Mouse (Mus musculus): ENCODE data around the gene Emc7.

Emc7 gene

DNA sequence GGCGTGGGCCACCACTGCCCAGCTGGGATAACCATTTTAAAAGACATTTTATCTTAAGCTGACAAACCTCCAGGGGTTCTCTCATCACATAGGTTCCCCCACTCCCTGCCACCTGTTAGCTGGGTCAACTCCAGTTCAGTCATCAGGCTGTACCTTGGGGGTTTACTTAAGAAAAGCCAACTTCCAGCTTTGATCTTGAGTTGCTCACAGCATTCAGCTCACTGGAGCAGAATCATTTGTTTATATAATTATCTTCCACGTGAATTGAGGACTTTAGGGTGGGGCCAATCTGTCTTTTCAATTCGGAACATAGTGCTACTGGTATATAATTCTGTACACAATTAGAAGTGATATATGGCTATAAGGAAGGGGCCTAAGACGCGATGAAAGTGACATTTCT lies 36.8 kb downstream of the Emc7 start:
- no peaks in the 10 kb centered on the region for H3K36me3 ChIP-seq (ENCODE audit: control insufficient read depth, insufficient read depth, low read length, poor library complexity, severe bottlenecking)
- H3K27me3 ChIP-seq (ENCODE audit: control insufficient read depth, insufficient read depth, low read length, poor library complexity, severe bottlenecking) = no peaks in the 10 kb centered on the region
- DNase-seq (ENCODE audit: low read depth, low spot score) = no peak

DNA sequence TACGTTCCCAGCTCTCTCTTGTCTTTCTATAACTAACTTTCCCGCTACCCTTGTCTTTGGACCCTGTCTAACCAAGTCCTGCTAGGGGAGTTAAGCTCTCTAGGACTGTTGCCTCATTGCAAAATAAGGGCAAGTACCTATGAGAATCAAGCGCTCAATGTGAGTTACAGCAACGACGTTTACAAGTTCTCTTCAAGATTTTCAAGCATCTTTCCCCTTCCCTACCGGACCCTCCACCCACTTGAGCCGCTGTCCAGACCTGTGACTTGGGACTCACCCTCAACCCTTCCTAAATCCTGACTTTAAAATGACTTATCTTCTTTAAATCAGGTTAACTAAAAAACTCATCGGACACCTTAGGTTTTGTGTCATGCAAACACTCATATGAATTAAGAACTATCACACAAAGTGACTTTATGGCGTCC lies 37.6 kb downstream of the Emc7 start:
- Histone ChIP-seq H3K36me3 (ENCODE audit: control insufficient read depth, insufficient read depth, low read length, poor library complexity, severe bottlenecking) (no peaks in the 10 kb centered on the region), H3K27me3 (ENCODE audit: control insufficient read depth, insufficient read depth, low read length, poor library complexity, severe bottlenecking) (no peaks in the 10 kb centered on the region)
- no peak for DNase-seq (ENCODE audit: low read depth, low spot score)

DNA sequence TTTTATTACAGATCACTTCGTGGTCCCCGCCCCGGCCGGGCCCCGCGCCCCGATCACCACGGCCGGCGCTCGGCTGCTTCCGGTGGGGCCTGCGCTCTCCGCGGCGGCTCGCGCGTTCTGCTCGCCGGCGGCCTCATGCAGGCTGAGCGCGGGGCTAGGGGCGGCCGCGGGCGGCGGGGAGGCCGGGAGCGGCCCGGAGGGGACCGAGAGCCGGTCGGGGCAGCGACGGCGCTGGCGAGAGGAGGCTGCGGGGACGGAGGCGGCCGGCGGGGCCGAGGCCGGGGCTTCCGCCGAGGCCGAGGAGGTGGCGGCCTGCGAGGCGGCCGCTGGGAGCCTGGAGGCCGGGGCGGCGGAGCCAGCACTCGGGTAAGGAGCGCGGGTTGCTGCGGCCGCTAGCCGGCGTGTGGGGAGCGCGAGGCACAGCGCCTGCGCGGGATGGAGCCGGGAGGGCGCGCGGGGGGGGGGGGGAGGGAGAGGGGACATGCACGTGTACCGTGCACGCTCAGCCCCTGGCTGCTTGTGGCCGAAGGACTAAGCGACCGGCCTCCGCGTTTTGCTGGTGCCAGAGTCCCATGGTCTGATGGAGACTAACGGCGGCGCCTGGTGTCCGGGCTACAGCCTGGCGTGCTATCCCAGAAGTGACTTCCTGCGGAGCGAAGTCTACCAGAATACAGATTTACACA lies 38.2 kb downstream of the Emc7 start, which contains the start of gene Aven:
TSS of gene Aven (plus strand) at position 109 of the 683 bp plus-strand sequence.
- H3K36me3 ChIP-seq (ENCODE audit: control insufficient read depth, insufficient read depth, low read length, poor library complexity, severe bottlenecking) = no peaks in the 10 kb centered on the region
- no peaks in the 10 kb centered on the region for H3K27me3 ChIP-seq (ENCODE audit: control insufficient read depth, insufficient read depth, low read length, poor library complexity, severe bottlenecking)
- peak; percentile 84 for DNase-seq (ENCODE audit: low read depth, low spot score)

DNA sequence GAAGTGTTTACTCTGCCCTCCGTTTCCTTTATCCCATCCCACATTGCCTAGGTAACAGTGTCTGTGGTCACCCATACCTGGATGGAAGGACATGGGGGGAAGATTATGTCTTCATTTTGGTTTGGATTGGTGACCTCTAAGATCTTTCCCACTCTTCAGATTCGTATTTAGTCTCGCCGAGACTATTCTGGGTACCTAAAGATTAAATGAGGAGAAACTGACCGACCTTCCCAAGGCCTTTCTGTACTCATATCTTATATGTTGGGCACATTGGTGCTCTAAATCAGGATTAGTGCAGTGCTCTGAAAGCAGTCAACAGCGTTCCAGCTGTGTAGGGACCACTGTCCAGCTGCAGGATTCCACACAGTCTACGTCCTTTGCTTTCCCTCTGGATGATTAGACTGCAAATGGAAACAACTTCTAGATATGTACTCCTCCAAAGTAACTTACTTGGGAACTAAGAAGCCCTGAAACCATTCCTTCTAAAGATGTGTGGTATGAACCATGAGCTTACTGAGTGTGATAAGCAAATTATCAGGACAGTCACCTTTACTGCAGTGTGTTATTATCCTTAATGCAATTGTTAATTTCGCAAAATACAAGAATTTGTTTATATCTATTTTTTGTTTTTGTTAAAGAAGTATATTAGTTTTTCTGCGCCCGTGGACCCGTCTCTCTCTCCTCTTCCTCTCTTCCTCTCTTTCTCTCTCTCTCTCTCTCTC lies 38.9 kb downstream of the Emc7 start:
- H3K27me3 ChIP-seq (ENCODE audit: control insufficient read depth, insufficient read depth, low read length, poor library complexity, severe bottlenecking) = no peaks in the 10 kb centered on the region
- no peaks in the 10 kb centered on the region for H3K36me3 ChIP-seq (ENCODE audit: control insufficient read depth, insufficient read depth, low read length, poor library complexity, severe bottlenecking)
- no peak for DNase-seq (ENCODE audit: low read depth, low spot score)

DNA sequence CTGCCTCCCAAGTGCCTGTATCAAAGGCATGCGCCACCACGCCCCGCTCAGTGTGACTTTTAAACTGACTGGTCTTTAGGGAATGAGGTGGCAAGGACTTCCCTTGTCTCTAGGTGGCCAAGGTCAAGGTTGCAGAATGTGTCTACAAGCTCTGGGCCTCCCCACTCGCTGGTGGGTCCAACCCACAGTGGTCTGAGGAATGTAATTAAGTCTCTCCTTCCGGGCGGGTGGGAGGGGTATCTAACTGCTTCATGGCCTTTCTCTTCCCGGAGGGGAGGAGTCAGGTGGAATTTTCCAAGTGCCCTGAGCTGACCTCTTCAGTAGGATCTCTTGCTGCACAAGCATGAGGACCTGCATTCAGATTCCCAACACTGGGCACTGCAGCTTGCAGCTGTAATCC lies 43.1 kb downstream of the Emc7 start:
- no peaks in the 10 kb centered on the region for H3K27me3 ChIP-seq (ENCODE audit: control insufficient read depth, insufficient read depth, low read length, poor library complexity, severe bottlenecking)
- H3K36me3 ChIP-seq (ENCODE audit: control insufficient read depth, insufficient read depth, low read length, poor library complexity, severe bottlenecking) = no peaks in the 10 kb centered on the region
- no peak for DNase-seq (ENCODE audit: low read depth, low spot score)

DNA sequence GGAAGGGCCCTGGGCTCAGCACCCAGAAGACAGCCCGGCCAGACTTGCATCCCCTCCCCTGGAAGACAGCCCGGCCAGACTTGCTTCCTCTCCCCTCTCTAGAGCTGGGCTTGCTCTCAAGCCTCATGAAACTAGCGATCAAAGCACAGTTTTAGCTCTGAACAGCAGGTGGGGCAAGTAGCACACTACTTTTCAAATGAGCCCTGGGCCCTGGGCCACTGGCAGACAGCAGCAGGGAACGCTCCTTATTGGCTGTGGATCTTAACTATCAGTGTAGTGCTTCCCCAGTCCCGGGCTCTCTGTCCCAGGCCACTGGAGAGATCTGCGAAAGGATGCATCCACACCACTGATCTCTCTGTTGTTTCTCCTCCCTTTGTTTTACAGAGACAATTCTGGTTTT lies 46.4 kb downstream of the Emc7 start:
- H3K27me3 ChIP-seq (ENCODE audit: control insufficient read depth, insufficient read depth, low read length, poor library complexity, severe bottlenecking) = no peaks in the 10 kb centered on the region
- no peaks in the 10 kb centered on the region for H3K36me3 ChIP-seq (ENCODE audit: control insufficient read depth, insufficient read depth, low read length, poor library complexity, severe bottlenecking)
- DNase-seq (ENCODE audit: low read depth, low spot score) = peak; percentile 64

DNA sequence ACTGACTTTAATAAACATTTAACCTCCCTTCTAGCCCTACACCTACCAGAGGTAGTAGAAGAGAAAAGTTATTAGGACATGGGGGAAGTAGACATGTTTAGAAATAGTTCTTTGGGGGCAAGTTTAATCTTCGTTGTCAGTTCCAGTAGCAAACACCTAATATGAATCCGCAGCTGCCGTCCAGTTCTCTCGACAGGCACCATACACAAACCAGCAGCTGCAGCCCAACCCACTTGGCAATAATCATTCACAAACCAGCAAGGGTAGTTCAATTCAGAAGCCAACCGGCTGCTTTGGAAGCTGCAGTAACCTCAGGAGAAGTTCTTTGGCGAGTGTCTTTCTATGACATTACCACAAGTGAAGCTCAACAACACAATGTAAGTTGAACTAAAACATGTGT lies 49.2 kb downstream of the Emc7 start:
- no peak for DNase-seq (ENCODE audit: low read depth, low spot score)
- H3K27me3 ChIP-seq (ENCODE audit: control insufficient read depth, insufficient read depth, low read length, poor library complexity, severe bottlenecking) = no peaks in the 10 kb centered on the region
- H3K36me3 ChIP-seq (ENCODE audit: control insufficient read depth, insufficient read depth, low read length, poor library complexity, severe bottlenecking) = no peaks in the 10 kb centered on the region

DNA sequence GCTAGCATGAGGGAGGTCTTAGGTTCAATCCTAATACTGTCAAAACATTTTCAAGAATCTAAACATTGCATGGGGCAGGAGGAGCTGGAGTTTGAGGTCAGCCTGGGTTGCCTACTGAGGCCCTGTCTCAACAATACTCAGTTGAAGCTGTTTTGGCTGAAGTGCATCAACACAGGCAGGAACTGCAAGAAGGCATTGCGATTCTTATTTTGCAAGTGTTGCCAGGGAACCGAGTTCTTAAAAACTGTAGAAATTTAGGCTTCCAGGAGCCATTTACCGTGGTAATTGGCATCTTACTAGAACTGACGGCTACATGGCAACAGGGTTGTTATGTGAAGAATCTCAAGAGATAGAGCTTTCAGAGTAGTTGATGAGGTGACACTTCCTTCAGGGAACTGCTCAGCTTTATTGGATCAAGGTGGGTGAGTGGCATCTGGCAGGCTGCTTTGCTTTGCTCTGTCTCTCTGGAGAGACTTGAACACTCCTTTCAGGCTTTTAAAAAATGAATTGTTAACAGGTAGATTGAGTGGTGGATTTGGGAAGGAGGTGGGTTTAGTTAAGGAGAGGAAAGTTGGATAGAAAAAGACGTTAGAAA lies 52.1 kb downstream of the Emc7 start:
- DNase-seq (ENCODE audit: low read depth, low spot score) = no peak
- H3K27me3 ChIP-seq (ENCODE audit: control insufficient read depth, insufficient read depth, low read length, poor library complexity, severe bottlenecking) = no peaks in the 10 kb centered on the region
- no peaks in the 10 kb centered on the region for H3K36me3 ChIP-seq (ENCODE audit: control insufficient read depth, insufficient read depth, low read length, poor library complexity, severe bottlenecking)

DNA sequence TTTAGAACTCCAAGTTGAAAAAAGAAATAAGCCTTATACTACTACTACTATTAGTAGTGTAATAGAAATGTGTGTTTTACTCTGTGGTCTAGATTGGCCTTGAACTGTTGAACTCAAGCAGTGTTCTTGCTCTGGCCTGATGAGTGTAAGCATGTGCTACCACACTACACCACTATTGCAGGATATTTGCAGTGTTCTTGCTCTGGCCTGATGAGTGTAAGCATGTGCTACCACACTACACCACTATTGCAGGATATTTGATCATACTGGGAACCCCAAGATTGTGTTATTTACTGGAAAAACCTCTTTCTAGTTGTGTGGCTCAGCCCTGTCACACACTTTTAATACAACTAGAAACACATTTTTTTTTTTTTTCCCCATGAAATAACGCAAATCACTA lies 52.6 kb downstream of the Emc7 start:
- Histone ChIP-seq H3K36me3 (ENCODE audit: control insufficient read depth, insufficient read depth, low read length, poor library complexity, severe bottlenecking) (no peaks in the 10 kb centered on the region), H3K27me3 (ENCODE audit: control insufficient read depth, insufficient read depth, low read length, poor library complexity, severe bottlenecking) (no peaks in the 10 kb centered on the region)
- no peak for DNase-seq (ENCODE audit: low read depth, low spot score)

DNA sequence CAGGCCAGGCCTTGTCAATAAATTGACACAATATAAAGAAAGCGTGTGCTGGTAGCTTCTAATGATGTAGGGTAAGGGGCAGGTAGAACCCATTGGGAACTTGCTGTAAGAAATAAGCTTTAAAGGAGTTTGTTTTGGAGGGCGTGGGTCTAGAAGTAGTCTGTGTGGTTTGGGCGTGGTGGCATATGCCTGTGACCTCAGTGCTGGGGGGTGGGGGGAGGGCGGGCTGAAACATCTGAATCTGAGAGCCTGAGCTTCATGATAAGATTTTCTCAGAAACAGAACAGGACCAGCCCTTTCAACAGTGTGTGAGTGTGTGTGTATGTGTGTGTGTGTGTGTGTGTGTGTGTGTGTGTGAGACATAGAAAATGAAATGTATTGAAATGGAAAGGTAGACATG lies 55.3 kb downstream of the Emc7 start:
- DNase-seq (ENCODE audit: low read depth, low spot score) = no peak
- Histone ChIP-seq H3K36me3 (ENCODE audit: control insufficient read depth, insufficient read depth, low read length, poor library complexity, severe bottlenecking) (no peaks in the 10 kb centered on the region), H3K27me3 (ENCODE audit: control insufficient read depth, insufficient read depth, low read length, poor library complexity, severe bottlenecking) (no peaks in the 10 kb centered on the region)

DNA sequence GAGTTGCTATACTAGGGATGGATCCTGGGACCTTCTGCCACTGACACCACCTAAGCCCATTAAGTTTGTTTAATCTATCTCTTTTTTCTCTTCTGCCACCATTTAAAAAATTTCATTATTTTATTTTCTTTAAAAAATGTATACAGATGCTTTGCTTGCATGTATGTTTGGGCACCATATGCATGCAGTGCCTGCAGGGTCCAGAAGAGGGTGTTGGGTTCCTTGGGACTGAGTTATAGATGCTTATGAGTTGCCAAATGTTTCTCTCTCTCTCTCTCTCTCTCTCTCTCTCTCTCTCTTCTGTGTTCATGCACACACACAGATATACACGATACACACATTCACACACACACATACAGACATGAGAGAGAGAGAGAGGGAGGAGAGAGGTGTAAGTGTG lies 58.2 kb downstream of the Emc7 start:
- DNase-seq (ENCODE audit: low read depth, low spot score) = no peak

DNA sequence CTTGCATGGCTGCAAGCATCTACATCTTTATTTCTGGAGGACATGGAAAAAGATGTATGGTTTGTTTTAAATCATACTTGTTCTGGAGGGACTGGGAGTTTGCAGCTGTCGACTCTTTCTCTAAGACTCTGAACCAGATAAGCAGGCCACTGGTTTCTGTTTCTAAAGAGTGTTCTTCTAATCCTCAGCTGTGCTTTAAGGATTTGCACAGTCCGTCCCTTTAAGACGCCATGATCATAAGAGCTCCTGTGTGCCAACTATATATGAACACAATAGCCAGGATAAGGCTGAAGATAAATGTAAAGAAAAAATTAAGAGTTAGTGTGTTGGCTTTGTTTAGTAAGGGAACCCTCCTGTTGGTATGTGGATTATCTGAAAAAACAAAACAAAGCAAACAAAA lies 61.9 kb downstream of the Emc7 start:
- Histone ChIP-seq H3K36me3 (ENCODE audit: control insufficient read depth, insufficient read depth, low read length, poor library complexity, severe bottlenecking) (no peaks in the 10 kb centered on the region), H3K27me3 (ENCODE audit: control insufficient read depth, insufficient read depth, low read length, poor library complexity, severe bottlenecking) (no peaks in the 10 kb centered on the region)
- no peak for DNase-seq (ENCODE audit: low read depth, low spot score)

More for the DNA sequence above, 58.2 kb downstream of the Emc7 start:
- Histone ChIP-seq H3K27me3 (ENCODE audit: control insufficient read depth, insufficient read depth, low read length, poor library complexity, severe bottlenecking) (no peaks in the 10 kb centered on the region), H3K36me3 (ENCODE audit: control insufficient read depth, insufficient read depth, low read length, poor library complexity, severe bottlenecking) (no peaks in the 10 kb centered on the region)

DNA sequence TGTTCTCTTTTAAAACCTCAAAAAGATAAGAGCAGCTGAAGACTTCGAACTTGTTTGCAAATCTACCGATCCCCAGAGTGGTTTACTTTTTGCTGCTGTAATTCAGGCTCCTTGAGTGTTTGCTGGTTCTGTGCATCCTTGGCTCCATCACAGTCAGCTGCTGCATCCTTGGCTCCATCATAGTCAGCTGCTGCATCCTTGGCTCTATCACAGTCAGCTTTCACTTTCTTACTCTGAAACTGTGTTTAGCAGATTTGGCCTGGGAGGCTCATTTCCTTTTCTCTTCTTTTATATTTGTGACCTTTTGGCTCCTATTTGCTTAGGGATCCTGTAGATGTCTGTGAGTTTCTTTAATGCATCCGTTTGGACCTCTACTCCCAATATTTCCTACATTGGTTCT lies 62.4 kb downstream of the Emc7 start:
- no peak for DNase-seq (ENCODE audit: low read depth, low spot score)
- H3K27me3 ChIP-seq (ENCODE audit: control insufficient read depth, insufficient read depth, low read length, poor library complexity, severe bottlenecking) = no peaks in the 10 kb centered on the region

DNA sequence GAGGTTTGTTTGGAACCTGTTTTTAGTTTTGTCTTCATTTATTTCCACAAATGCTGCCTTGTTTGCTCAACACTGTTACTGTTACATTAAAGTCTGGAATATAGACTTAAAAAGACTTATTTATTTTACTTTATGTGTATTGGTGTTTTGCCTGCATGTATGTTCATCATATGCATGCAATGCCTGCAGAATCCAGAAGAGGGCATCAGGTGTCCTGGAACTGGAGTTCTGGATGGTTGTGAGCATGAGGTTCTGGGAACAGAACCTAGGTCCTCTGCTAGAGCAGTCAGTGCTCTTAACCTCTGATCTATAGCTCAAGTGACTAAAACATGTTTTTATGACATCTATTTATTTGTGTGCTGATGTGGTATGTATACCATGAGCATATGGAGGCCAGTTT lies 63.7 kb downstream of the Emc7 start:
- DNase-seq (ENCODE audit: low read depth, low spot score) = no peak
- Histone ChIP-seq H3K27me3 (ENCODE audit: control insufficient read depth, insufficient read depth, low read length, poor library complexity, severe bottlenecking) (no peaks in the 10 kb centered on the region), H3K36me3 (ENCODE audit: control insufficient read depth, insufficient read depth, low read length, poor library complexity, severe bottlenecking) (no peaks in the 10 kb centered on the region)

More for the DNA sequence above, 62.4 kb downstream of the Emc7 start:
- H3K36me3 ChIP-seq (ENCODE audit: control insufficient read depth, insufficient read depth, low read length, poor library complexity, severe bottlenecking) = no peaks in the 10 kb centered on the region

Data from splenic B cell, adult 2 months (primary cell).